Comparison of ENCODE assay signal across 9 mouse cellular contexts in the genomic region with DNA sequence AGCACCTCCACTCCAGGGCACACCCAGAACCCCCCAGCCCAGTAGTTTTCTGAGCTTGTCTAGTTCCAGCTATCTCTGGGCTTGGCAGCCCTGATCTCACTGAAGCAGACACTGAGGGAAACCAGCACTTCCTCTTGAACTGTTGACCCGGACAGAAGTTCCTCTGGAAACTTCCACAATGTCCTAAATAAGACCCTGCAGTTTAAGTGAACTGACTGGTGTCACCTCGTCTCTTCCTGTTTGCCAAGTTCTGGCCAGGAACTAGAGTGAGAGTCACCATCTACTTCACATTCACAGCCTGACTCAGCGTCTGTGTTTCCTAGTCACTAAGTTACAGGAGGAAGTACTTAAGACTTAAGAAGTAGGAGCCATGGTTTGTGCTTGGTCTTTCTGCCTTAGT. TPM values are rescaled to one million over a fixed set of nuclear protein-coding genes. Genes with fewer than 3 reads are reported as not detected.
DNase-seq lines count a peak whose midpoint lies in the region; ATAC-seq and TF ChIP-seq lines count a peak whose summit lies in the region.
"Had no signal": no experiment of that assay in that cellular context is flagged by ENCODE, and none has a peak within 500 bp of the region (broad histone marks: within the 10 kb centered on the region; RNA-seq: fewer than 3 reads in every experiment).

No protein-coding gene starts in this region.

- no peak overlapping the region for H3K9ac ChIP-seq in liver, postnatal 0 days (replicated peaks)
- H3K9ac ChIP-seq in midbrain, embryonic 13.5 days (replicated peaks) = no peak overlapping the region
- H3K9ac ChIP-seq: midbrain, embryonic 12.5 days had no signal

- no peak for TF ChIP-seq POLR2A in bone marrow, adult 2 months (IDR thresholded peaks at IDR 0.05; ENCODE audit: borderline replicate concordance, control insufficient read depth, low read depth, low read length)

- peaks cover 18% of the 10 kb centered on the region for H3K4me1 ChIP-seq in bone marrow, adult 2 months (ENCODE audit: control insufficient read depth, insufficient read depth, low read length)
- H3K4me1 ChIP-seq in liver, postnatal 0 days (ENCODE audit: insufficient read depth) = peaks cover 39% of the 10 kb centered on the region
- peaks cover 23% of the 10 kb centered on the region for H3K4me1 ChIP-seq in midbrain, embryonic 13.5 days (replicated peaks)

- H3K27me3 ChIP-seq in liver, postnatal 0 days (ENCODE audit: insufficient read depth, low read length) = no peaks in the 10 kb centered on the region
- H3K27me3 ChIP-seq in midbrain, embryonic 13.5 days = no peaks in the 10 kb centered on the region
- H3K27me3 ChIP-seq: midbrain, embryonic 12.5 days had no signal

- ATAC-seq in liver, postnatal 0 days = peak; percentile 34
- ATAC-seq in midbrain, embryonic 13.5 days = no peak

- H3K4me3 ChIP-seq in bone marrow, adult 2 months (replicated peaks; ENCODE audit: control insufficient read depth, low read depth, low read length) = no peak overlapping the region
- no peak overlapping the region for H3K4me3 ChIP-seq in liver, postnatal 0 days (ENCODE audit: low read depth, low read length)
- H3K4me3 ChIP-seq in midbrain, embryonic 13.5 days (replicated peaks) = no peak overlapping the region
- H3K4me3 ChIP-seq: midbrain, embryonic 12.5 days had no signal

- peak; percentile 81 for DNase-seq in 416B (ENCODE audit: low read depth)
- DNase-seq in heart, postnatal 4 days = peak; percentile 32
- DNase-seq in liver, postnatal 0 days = peak; percentile 32
- DNase-seq in cerebellum, adult 8-10 months = no peak
- no peak for DNase-seq in natural killer cell, adult 2 months (ENCODE audit: low spot score in 2 of 2)
- no peak for DNase-seq in neural tube, embryonic 10.5 days (ENCODE audit: extremely low spot score, low spot score)

- peak overlapping the region; percentile 53; the same call in 1 of the 2 replicates for H3K27ac ChIP-seq in bone marrow, adult 2 months (ENCODE audit: control insufficient read depth, insufficient read depth, low read depth, low read length, poor library complexity)
- peak overlapping the region; percentile 71 for H3K27ac ChIP-seq in liver, postnatal 0 days (ENCODE audit: low read depth)
- H3K27ac ChIP-seq in midbrain, embryonic 13.5 days = no peak overlapping the region
- H3K27ac ChIP-seq: midbrain, embryonic 12.5 days had no signal

- 9% methylated on average over 3 of the region's 3 CpGs for WGBS in bone marrow, adult 2 months
- 26% methylated on average over 3 of the region's 3 CpGs for WGBS in liver, postnatal 0 days (ENCODE audit: insufficient replicate concordance)
- 93% methylated on average over 3 of the region's 3 CpGs for WGBS in midbrain, embryonic 13.5 days

- no peaks in the 10 kb centered on the region for H3K36me3 ChIP-seq in liver, postnatal 0 days (replicated peaks; ENCODE audit: insufficient read depth, low read length)
- H3K36me3 ChIP-seq in midbrain, embryonic 13.5 days = peaks cover 33% of the 10 kb centered on the region

- peak; percentile 59; the same call in 1 of the 2 replicates for TF ChIP-seq EP300 in liver, postnatal 0 days (IDR thresholded peaks at IDR 0.05; ENCODE audit: low read depth)

- H3K9me3 ChIP-seq in liver, postnatal 0 days (ENCODE audit: low read length) = no peaks in the 10 kb centered on the region
- H3K9me3 ChIP-seq in midbrain, embryonic 13.5 days = no peaks in the 10 kb centered on the region
- H3K9me3 ChIP-seq: midbrain, embryonic 12.5 days had no signal

- TF ChIP-seq CTCF in bone marrow, adult 2 months (IDR thresholded peaks at IDR 0.05; ENCODE audit: control insufficient read depth, insufficient read depth, low read length) = no peak
- TF ChIP-seq CTCF in liver, postnatal 0 days (IDR thresholded peaks at IDR 0.05; ENCODE audit: low read depth) = no peak

- no peak overlapping the region for H3K4me2 ChIP-seq in liver, postnatal 0 days (ENCODE audit: low read depth, low read length)
- H3K4me2 ChIP-seq in midbrain, embryonic 13.5 days (replicated peaks) = no peak overlapping the region
- H3K4me2 ChIP-seq: midbrain, embryonic 12.5 days had no signal

RNA-seq across cellular contexts. Expression of a gene that starts 52.5 kb away (rescaled TPM):
- 3.5 and 3.9 TPM in 2 replicates for polyA plus RNA-seq in bone marrow, adult 2 months (2011; ENCODE audit: insufficient read depth, insufficient read length, low replicate concordance, missing spikeins)
- total RNA-seq in heart, postnatal 4 days (2021) = 10 to 100 TPM; 44.7 to 45.0 TPM
- polyA plus RNA-seq in liver, postnatal 0 days (2015; fragmentation: Nextera tagmentation; extraction: Ambion mirVana) = 3.5 and 3.7 TPM in 2 replicates
- 76.4 and 91.1 TPM in 2 replicates for polyA plus RNA-seq in midbrain, embryonic 13.5 days (2015; fragmentation: Nextera tagmentation; extraction: Ambion mirVana)

Comparison
In these comparisons a context has a peak if more than half of its experiments do, and no peak if none do; other contexts are left out.
1. DNase-seq: peak in 416B (single experiment), heart, postnatal 4 days (single experiment) and liver, postnatal 0 days (single experiment); none in cerebellum, adult 8-10 months (single experiment), natural killer cell, adult 2 months (0 of 2) and neural tube, embryonic 10.5 days (single experiment).
2. RNA of a gene that starts 52.5 kb away (polyA plus RNA-seq): 76.4 to 91.1 TPM in midbrain, embryonic 13.5 days; 3.5 to 3.9 TPM in bone marrow, adult 2 months and 3.5 to 3.7 TPM in liver, postnatal 0 days; every median in the first group is over 10 times any median in the second.